Mouse (Mus musculus) G1E (cell line): ENCODE results near the gene Itfg2. TPM values are rescaled to one million over a fixed set of nuclear protein-coding genes. Genes with fewer than 3 reads are reported as not detected.

Source experiments
- ATAC-seq: 2 replicates; pipeline ENCODE4 v1.8.0; 2016; ENCODE audit warnings: mild to moderate bottlenecking; ENCODE audit not compliant: insufficient number of reproducible peaks, poor library complexity, low FRiP score, severe bottlenecking; ENCODE audit errors: extremely low read depth
- DNase-seq: peaks from one replicate; pipeline ENCODE4 v3.0.0; 2012; ENCODE audit warnings: low spot score
- H3K27me3 ChIP-seq: 2 replicates; pipeline ENCODE4 v1.6.1; 2012; ENCODE audit warnings: mild to moderate bottlenecking, low read length, inconsistent platforms; ENCODE audit not compliant: insufficient read depth
- H3K36me3 ChIP-seq: replicated peaks from 2 replicates; pipeline ENCODE3; 2012; ENCODE audit warnings: mild to moderate bottlenecking, inconsistent platforms
- H3K4me1 ChIP-seq: 2 replicates; pipeline ENCODE4 v1.6.1; 2012; ENCODE audit warnings: low read depth, low read length, inconsistent platforms, mixed read lengths; ENCODE audit not compliant: insufficient read depth
- H3K4me3 ChIP-seq: 2 replicates; pipeline ENCODE4 v1.5.1; 2012; ENCODE audit warnings: low read depth, mild to moderate bottlenecking, inconsistent platforms, low read length, moderate library complexity, mixed read lengths
- H3K9me3 ChIP-seq: replicated peaks from 2 replicates; pipeline ENCODE4 v1.6.1; 2012; ENCODE audit warnings: inconsistent platforms
- CTCF ChIP-seq: IDR thresholded peaks from 2 replicates; pipeline ENCODE4 v1.5.1; 2012; ENCODE audit warnings: low read depth, low read length, inconsistent platforms, mixed read lengths
- GATA1 ChIP-seq: IDR thresholded peaks from 2 replicates; pipeline ENCODE4 v1.6.1; 2012; ENCODE audit warnings: borderline replicate concordance, low read length, inconsistent platforms, mixed read lengths
- GATA2 ChIP-seq: IDR thresholded peaks from 2 replicates; pipeline ENCODE4 v1.6.1; 2012; ENCODE audit warnings: low read depth, low read length, inconsistent platforms, borderline replicate concordance
- POLR2AphosphoS5 ChIP-seq: IDR thresholded peaks from 2 replicates; pipeline ENCODE4 v1.6.1; 2012; ENCODE audit warnings: low read depth, low read length, inconsistent platforms; ENCODE audit not compliant: insufficient replicate concordance
- TAL1 ChIP-seq: conservative IDR thresholded peaks from 2 replicates; pipeline ENCODE4 v1.6.1; 2012; ENCODE audit warnings: low read depth, low read length, inconsistent platforms, mixed read lengths
- polyA plus RNA-seq: library from polyadenylated mRNA; stranded (reverse); fragments of >175 nt; gene quantifications from 2 replicates; pipeline ENCODE4 v1.2.3, GENCODE M21; 2012
- total RNA-seq, 2 experiments: library from RNA; stranded (forward) in 1 of 2; stranded (reverse) in 1 of 2; fragments of 200-1000 nt in 1 of 2; fragments of >200 nt in 1 of 2; fragmentation: Nextera tagmentation in 1 of 2; gene quantifications; 2 replicates each; pipeline ENCODE4 v1.2.3; 2014 to 2017

The Itfg2 gene
- total and polyA plus RNA-seq, 3 experiments, result 12.3 to 27.2 (median 22.4) TPM

GRCm38 (mm10) chr6:128436356-128437005 is 11.8 kb upstream of the Itfg2 start:
- Histone ChIP-seq H3K4me1 (peaks cover 49% of the 10 kb centered on the region), H3K9me3 (no peaks in the 10 kb centered on the region), H3K4me3 (peak overlapping the region; percentile 97; the same call in 1 of the 2 replicates), H3K27me3 (no peaks in the 10 kb centered on the region; the same call in 1 of the 2 replicates), H3K36me3 (peaks cover 58% of the 10 kb centered on the region)
- DNase-seq (no peak), ATAC-seq (no peak)
- TF ChIP-seq POLR2AphosphoS5, result no peak
- TF ChIP-seq GATA1, result no peak
- TF ChIP-seq GATA2, result no peak
- TF ChIP-seq CTCF, result no peak
- TF ChIP-seq TAL1, result no peak

DNA sequence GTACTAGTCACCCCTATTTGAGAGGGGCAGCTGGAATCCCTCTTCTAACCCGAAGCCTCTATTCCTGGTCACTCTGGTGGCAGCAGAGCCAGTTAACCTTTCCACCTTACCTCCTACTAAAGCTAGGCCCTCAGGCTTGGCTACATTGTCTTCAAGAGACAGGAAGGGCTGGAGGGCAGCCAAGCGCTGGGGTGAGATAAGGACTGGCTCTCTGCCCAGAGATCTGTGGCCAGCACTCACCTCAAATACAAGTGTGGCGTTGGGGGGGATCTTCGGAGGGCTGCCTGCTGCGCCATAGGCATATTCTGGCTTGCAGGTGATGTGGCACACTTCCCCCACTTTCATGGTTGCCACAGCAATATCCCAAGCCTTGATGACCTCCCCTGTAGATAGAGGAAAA is 10.7 kb upstream of the Itfg2 start:
- Histone ChIP-seq H3K9me3 (no peaks in the 10 kb centered on the region), H3K4me3 (no peak overlapping the region), H3K27me3 (no peaks in the 10 kb centered on the region; the same call in 1 of the 2 replicates), H3K36me3 (peaks cover 67% of the 10 kb centered on the region), H3K4me1 (peaks cover 51% of the 10 kb centered on the region)
- TF ChIP-seq GATA1 (no peak), CTCF (no peak), POLR2AphosphoS5 (no peak), TAL1 (no peak)
- no peak for ATAC-seq
- DNase-seq, result peak; percentile 36

GRCm38 (mm10) chr6:128433566-128433965 is 8.8 kb upstream of the Itfg2 start:
- H3K4me1 ChIP-seq, result peaks cover 50% of the 10 kb centered on the region
- H3K9me3 ChIP-seq, result no peaks in the 10 kb centered on the region
- ATAC-seq (no peak), DNase-seq (no peak)
- no peak overlapping the region for H3K4me3 ChIP-seq
- TF ChIP-seq POLR2AphosphoS5 (no peak), GATA2 (no peak)
- H3K27me3 ChIP-seq, result no peaks in the 10 kb centered on the region; the same call in 1 of the 2 replicates
- H3K36me3 ChIP-seq, result peaks cover 86% of the 10 kb centered on the region

GRCm38 (mm10) chr6:128432356-128432915 is 7.7 kb upstream of the Itfg2 start:
- Histone ChIP-seq H3K4me1 (peaks cover 49% of the 10 kb centered on the region), H3K9me3 (no peaks in the 10 kb centered on the region), H3K36me3 (peaks cover 96% of the 10 kb centered on the region), H3K27me3 (no peaks in the 10 kb centered on the region; the same call in 1 of the 2 replicates), H3K4me3 (no peak overlapping the region)
- TF ChIP-seq CTCF (no peak), TAL1 (no peak), GATA2 (no peak), POLR2AphosphoS5 (no peak), GATA1 (no peak)
- DNase-seq (no peak), ATAC-seq (no peak)

- H3K27me3 ChIP-seq, result no peaks in the 10 kb centered on the region; the same call in 1 of the 2 replicates
- DNase-seq (no peak), ATAC-seq (no peak)
- peaks cover 38% of the 10 kb centered on the region for H3K4me1 ChIP-seq
- H3K36me3 ChIP-seq, result peaks cover 90% of the 10 kb centered on the region
- no peak overlapping the region for H3K4me3 ChIP-seq
- TF ChIP-seq TAL1 (no peak), GATA1 (no peak), GATA2 (no peak), CTCF (no peak), POLR2AphosphoS5 (no peak)
- no peaks in the 10 kb centered on the region for H3K9me3 ChIP-seq
Observed at GRCm38 (mm10) chr6:128429826-128430225, 5.1 kb upstream of the Itfg2 start.

DNA sequence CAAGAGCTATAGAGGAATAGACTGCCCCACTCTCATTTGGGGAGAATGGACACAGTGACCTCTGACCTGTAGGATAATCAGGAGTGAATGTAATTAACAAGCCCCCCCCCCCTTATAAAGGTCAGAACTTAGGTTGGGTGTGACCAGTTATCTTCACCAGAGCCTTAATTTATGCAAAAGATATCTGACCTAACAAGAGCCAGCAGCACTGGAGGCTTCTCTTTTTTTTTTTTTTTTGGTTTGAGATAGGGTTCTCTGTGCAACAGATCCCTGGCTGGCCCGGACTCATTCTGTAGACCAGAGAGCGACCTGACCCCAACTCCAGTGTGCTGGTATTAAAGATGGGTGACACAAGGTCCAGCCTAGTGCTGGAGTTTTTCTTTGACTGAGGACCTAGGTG is 4.6 kb upstream of the Itfg2 start:
- TF ChIP-seq GATA2, result no peak
- TF ChIP-seq POLR2AphosphoS5, result no peak
- TF ChIP-seq GATA1, result no peak
- TF ChIP-seq TAL1, result no peak
- no peak for TF ChIP-seq CTCF
- DNase-seq (no peak), ATAC-seq (no peak)
- H3K27me3 ChIP-seq, result no peaks in the 10 kb centered on the region; the same call in 1 of the 2 replicates
- H3K9me3 ChIP-seq, result no peaks in the 10 kb centered on the region
- H3K4me3 ChIP-seq, result no peak overlapping the region
- H3K4me1 ChIP-seq, result peaks cover 36% of the 10 kb centered on the region
- peaks cover 85% of the 10 kb centered on the region for H3K36me3 ChIP-seq

- no peak for ATAC-seq
Observed at GRCm38 (mm10) chr6:128427571-128427970, 2.8 kb upstream of the Itfg2 start.

More at GRCm38 (mm10) chr6:128427571-128427970, 2.8 kb upstream of the Itfg2 start:
- TF ChIP-seq GATA1, result no peak
- no peak for TF ChIP-seq GATA2
- no peak for TF ChIP-seq POLR2AphosphoS5
- TF ChIP-seq CTCF, result no peak
- TF ChIP-seq TAL1, result no peak
- peaks cover 25% of the 10 kb centered on the region for H3K4me1 ChIP-seq
- DNase-seq, result no peak
- peaks cover 67% of the 10 kb centered on the region for H3K36me3 ChIP-seq
- no peaks in the 10 kb centered on the region for H3K27me3 ChIP-seq
- no peak overlapping the region for H3K4me3 ChIP-seq
- no peaks in the 10 kb centered on the region for H3K9me3 ChIP-seq
